Mouse (Mus musculus): ENCODE data around the gene Exoc8. TPM values are rescaled to one million over a fixed set of nuclear protein-coding genes. Genes with fewer than 3 reads are reported as not detected.
A peak's percentile ranks its signal among the peaks of the same experiment; 100 is the strongest.

The Exoc8 gene
- polyA plus RNA-seq, 1 experiment from 2014 or later = 13.2 TPM

DNA sequence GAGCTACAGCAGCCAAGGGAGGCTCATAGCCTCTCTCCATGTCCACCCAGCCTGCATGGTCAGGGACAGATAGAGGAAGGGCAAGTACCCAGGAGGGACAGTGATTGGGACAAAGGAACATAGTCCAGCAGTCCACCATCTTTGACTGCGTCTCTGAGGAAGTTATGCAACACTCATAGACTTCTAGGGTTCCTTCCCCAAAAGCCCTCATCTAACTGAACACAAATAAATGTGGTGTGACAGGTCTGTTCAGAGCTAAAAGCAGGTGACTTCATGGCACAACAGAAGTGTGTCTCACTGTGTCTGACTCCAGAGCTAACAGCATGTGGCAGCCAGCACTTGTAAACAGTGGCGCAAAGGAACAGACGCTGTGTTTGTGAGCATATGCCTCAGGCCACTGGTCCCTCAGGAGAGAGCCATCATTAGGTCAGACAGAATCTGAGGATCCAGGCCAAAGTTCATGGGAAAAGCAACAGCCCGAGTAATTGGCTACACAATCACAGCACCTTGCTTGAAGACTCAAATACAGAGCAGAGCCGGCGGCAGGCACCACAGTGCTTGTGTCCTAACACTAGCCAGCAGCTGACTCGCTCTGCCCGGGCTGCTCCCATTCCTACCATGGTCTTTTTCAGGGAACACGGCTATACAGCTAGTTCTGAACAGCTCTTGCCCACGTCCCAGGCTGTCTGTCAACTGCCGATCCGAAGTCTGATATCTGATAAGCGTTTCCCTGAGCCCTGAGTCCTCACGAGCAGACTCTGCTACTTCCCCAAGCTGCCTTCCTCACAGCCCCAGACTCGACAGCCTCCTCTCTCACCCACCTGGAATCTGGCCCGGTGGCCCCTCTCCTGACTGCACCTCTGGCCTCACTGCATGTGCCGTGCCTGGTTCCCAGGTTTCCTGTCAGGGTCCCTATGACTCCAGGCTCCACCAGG, 14.7 kb upstream of the Exoc8 start:
- Histone ChIP-seq H3K4me2 (ENCODE audit: low read length) (no peak overlapping the region), H3K36me3 (ENCODE audit: control insufficient read depth, insufficient read depth, low read length) (peaks cover 85% of the 10 kb centered on the region)

DNA sequence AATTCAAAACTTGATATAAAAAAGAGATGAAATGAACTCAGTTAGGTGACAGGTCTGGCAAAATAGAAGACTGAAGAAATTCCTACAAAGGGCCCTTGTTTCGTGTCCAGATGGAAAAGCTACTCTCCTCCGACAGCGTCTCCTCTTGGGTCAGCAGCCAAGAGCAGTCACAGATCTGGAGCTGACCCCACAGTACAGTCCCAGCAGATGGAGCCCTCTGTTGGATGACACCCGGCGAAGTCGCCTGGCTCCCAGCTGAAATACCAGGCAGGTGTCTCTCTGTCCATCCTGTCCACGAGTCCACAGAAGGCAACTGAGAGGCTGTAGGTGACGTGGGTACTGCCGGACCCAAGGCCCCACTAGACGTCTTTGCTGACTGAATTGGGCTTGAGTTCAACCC, 12.8 kb upstream of the Exoc8 start:
- ATAC-seq (ENCODE audit: low FRiP score, low TSS enrichment) (no peak), DNase-seq (no peak)
- no peaks in the 10 kb centered on the region for H3K4me1 ChIP-seq (ENCODE audit: control insufficient read depth, insufficient read depth, low read length)
- 90% methylated on average over 10 of the region's 10 CpGs for WGBS
- no peaks in the 10 kb centered on the region for H3K9me3 ChIP-seq (ENCODE audit: control insufficient read depth, low read length)
- no peak overlapping the region for H3K4me2 ChIP-seq (ENCODE audit: low read length)
- H3K27ac ChIP-seq (replicated peaks; ENCODE audit: low read depth, low read length) = no peak overlapping the region
- no peak overlapping the region for H3K4me3 ChIP-seq (replicated peaks; ENCODE audit: low read depth, low read length)
- H3K36me3 ChIP-seq (ENCODE audit: control insufficient read depth, insufficient read depth, low read length) = peaks cover 98% of the 10 kb centered on the region
- no peaks in the 10 kb centered on the region for H3K27me3 ChIP-seq (ENCODE audit: control insufficient read depth, insufficient read depth, low read length)
- no peak overlapping the region for H3K9ac ChIP-seq (replicated peaks; ENCODE audit: low read length)

More for the DNA sequence above, 14.7 kb upstream of the Exoc8 start:
- ATAC-seq (ENCODE audit: low FRiP score, low TSS enrichment) (no peak), DNase-seq (no peak)
- no peaks in the 10 kb centered on the region for H3K9me3 ChIP-seq (ENCODE audit: control insufficient read depth, low read length)
- 84% methylated on average over 17 of the region's 17 CpGs for WGBS
- H3K27ac ChIP-seq (replicated peaks; ENCODE audit: low read depth, low read length) = no peak overlapping the region
- no peaks in the 10 kb centered on the region for H3K27me3 ChIP-seq (ENCODE audit: control insufficient read depth, insufficient read depth, low read length)
- H3K9ac ChIP-seq (replicated peaks; ENCODE audit: low read length) = no peak overlapping the region
- H3K4me3 ChIP-seq (replicated peaks; ENCODE audit: low read depth, low read length) = no peak overlapping the region
- no peaks in the 10 kb centered on the region for H3K4me1 ChIP-seq (ENCODE audit: control insufficient read depth, insufficient read depth, low read length)

DNA sequence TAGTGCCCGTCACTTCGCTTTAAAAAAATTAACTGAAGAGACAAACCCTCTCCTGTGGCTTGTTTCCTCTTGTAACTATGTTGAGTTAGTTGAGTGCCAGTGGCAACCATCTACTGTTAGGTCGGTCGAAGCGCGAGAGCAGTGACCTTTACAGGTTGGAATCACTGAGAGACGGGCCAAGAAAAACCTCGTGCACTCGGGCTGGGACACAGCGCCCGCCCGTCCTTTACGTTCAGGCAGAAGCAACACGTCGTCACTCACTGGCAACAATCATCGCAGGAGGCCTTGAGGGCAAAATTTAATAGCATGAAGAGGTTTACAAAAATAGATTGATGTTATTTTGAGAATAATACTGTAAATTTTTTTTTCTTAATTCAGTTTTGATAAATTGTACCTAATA, 12.4 kb upstream of the Exoc8 start:
- WGBS = 95% methylated on average over 16 of the region's 16 CpGs
- peaks cover 96% of the 10 kb centered on the region for H3K36me3 ChIP-seq (ENCODE audit: control insufficient read depth, insufficient read depth, low read length)

DNA sequence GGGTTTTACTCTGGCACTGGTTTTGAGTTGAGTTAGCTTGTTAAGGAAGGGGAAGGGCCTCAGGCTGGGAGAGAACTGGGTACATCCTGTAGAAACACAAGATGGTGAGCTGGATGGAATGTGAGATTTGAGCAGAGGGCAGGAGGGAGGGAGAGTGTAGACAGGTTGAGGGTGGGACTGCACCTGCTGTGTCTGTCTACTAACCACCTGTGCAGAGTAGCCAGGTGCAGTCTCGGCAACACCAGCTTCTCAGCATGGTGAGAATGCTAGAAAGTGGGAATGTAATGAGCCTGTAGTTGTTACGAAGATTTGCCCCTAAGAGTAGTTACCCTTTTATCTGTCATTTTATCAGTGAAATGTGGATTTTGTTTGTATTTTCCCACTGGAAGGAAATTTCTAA, 8.0 kb upstream of the Exoc8 start:
- Histone ChIP-seq H3K9me3 (ENCODE audit: control insufficient read depth, low read length) (no peaks in the 10 kb centered on the region), H3K4me2 (ENCODE audit: low read length) (no peak overlapping the region), H3K4me3 (replicated peaks; ENCODE audit: low read depth, low read length) (no peak overlapping the region), H3K27ac (replicated peaks; ENCODE audit: low read depth, low read length) (no peak overlapping the region), H3K27me3 (ENCODE audit: control insufficient read depth, insufficient read depth, low read length) (no peaks in the 10 kb centered on the region), H3K4me1 (ENCODE audit: control insufficient read depth, insufficient read depth, low read length) (no peaks in the 10 kb centered on the region), H3K9ac (replicated peaks; ENCODE audit: low read length) (no peak overlapping the region), H3K36me3 (ENCODE audit: control insufficient read depth, insufficient read depth, low read length) (peaks cover 89% of the 10 kb centered on the region)
- 80% methylated on average over 2 of the region's 2 CpGs for WGBS
- no peak for ATAC-seq (ENCODE audit: low FRiP score, low TSS enrichment)
- no peak for DNase-seq

More for the DNA sequence above, 12.4 kb upstream of the Exoc8 start:
- Histone ChIP-seq H3K4me1 (ENCODE audit: control insufficient read depth, insufficient read depth, low read length) (no peaks in the 10 kb centered on the region), H3K9me3 (ENCODE audit: control insufficient read depth, low read length) (no peaks in the 10 kb centered on the region), H3K4me3 (replicated peaks; ENCODE audit: low read depth, low read length) (no peak overlapping the region), H3K27me3 (ENCODE audit: control insufficient read depth, insufficient read depth, low read length) (no peaks in the 10 kb centered on the region), H3K27ac (replicated peaks; ENCODE audit: low read depth, low read length) (no peak overlapping the region), H3K9ac (replicated peaks; ENCODE audit: low read length) (no peak overlapping the region), H3K4me2 (ENCODE audit: low read length) (no peak overlapping the region)
- ATAC-seq (ENCODE audit: low FRiP score, low TSS enrichment) (no peak), DNase-seq (no peak)

DNA sequence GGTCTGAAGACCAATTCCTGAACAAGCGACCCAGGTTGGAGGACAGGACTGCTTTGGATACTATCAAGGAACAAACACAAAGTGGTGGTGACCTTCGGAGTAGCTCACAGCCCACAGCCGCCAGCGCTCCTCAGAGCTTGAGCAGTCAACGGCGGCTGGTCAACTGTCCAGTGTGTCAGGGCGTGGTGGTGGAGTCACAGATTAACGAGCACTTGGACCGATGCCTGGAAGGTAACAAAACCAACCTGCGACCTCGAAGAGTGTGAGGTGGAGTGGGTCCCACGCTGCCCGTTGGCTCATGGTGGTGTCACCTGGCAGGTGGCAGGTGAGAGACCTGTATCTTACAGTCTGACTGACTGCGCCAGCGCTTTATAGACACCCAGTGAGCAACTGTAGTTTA, 5.7 kb upstream of the Exoc8 start:
- H3K27ac ChIP-seq (replicated peaks; ENCODE audit: low read depth, low read length) = no peak overlapping the region
- no peak overlapping the region for H3K4me2 ChIP-seq (ENCODE audit: low read length)
- H3K9me3 ChIP-seq (ENCODE audit: control insufficient read depth, low read length) = no peaks in the 10 kb centered on the region
- DNase-seq = no peak
- no peaks in the 10 kb centered on the region for H3K27me3 ChIP-seq (ENCODE audit: control insufficient read depth, insufficient read depth, low read length)
- no peak overlapping the region for H3K4me3 ChIP-seq (replicated peaks; ENCODE audit: low read depth, low read length)
- peaks cover 78% of the 10 kb centered on the region for H3K36me3 ChIP-seq (ENCODE audit: control insufficient read depth, insufficient read depth, low read length)
- ATAC-seq (ENCODE audit: low FRiP score, low TSS enrichment) = no peak
- WGBS = 95% methylated on average over 15 of the region's 15 CpGs
- no peak overlapping the region for H3K9ac ChIP-seq (replicated peaks; ENCODE audit: low read length)
- peaks cover 8% of the 10 kb centered on the region for H3K4me1 ChIP-seq (ENCODE audit: control insufficient read depth, insufficient read depth, low read length)

DNA sequence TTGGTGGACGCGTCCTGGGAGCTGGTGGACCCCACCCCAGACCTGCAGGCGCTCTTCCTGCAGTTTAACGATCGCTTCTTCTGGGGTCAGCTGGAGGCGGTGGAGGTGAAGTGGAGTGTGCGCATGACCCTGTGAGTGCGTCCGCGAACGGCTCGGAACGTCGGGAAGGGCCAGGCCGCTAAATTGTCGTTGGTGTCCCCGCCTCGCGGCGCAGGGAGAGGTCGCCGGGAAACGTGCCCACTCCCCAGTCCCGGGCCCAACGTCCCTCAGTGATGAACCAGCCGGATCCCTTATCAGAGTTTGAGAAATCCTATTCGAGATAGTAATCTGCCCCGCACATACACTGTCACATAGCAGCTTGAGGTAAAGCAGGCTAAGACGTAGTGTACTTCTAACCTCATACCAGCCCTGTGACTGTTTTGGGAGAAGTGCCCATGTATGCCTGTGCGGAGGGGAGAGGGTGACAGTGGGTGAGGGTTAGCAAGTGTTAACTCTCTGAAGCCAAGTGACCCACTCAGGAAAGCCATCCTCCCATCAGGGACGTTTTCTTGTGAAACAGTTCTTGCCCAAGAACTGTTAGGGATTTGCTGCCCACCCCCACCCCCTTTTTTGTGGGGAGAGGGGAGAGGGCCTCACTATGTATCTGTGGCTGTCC, 873 bp upstream of the Exoc8 start:
- peaks cover 57% of the 10 kb centered on the region for H3K36me3 ChIP-seq (ENCODE audit: control insufficient read depth, insufficient read depth, low read length)
- H3K9me3 ChIP-seq (ENCODE audit: control insufficient read depth, low read length) = no peaks in the 10 kb centered on the region
- WGBS = 5% methylated on average over 31 of the region's 31 CpGs
- peak overlapping the region; percentile 79 for H3K9ac ChIP-seq (replicated peaks; ENCODE audit: low read length)
- DNase-seq (no peak), ATAC-seq (ENCODE audit: low FRiP score, low TSS enrichment) (no peak)
- peaks cover 24% of the 10 kb centered on the region for H3K4me1 ChIP-seq (ENCODE audit: control insufficient read depth, insufficient read depth, low read length)
- peak overlapping the region; percentile 96 for H3K4me2 ChIP-seq (ENCODE audit: low read length)
- H3K27ac ChIP-seq (replicated peaks; ENCODE audit: low read depth, low read length) = peak overlapping the region; percentile 83
- H3K4me3 ChIP-seq (replicated peaks; ENCODE audit: low read depth, low read length) = peak overlapping the region; percentile 85
- H3K27me3 ChIP-seq (ENCODE audit: control insufficient read depth, insufficient read depth, low read length) = no peaks in the 10 kb centered on the region

DNA sequence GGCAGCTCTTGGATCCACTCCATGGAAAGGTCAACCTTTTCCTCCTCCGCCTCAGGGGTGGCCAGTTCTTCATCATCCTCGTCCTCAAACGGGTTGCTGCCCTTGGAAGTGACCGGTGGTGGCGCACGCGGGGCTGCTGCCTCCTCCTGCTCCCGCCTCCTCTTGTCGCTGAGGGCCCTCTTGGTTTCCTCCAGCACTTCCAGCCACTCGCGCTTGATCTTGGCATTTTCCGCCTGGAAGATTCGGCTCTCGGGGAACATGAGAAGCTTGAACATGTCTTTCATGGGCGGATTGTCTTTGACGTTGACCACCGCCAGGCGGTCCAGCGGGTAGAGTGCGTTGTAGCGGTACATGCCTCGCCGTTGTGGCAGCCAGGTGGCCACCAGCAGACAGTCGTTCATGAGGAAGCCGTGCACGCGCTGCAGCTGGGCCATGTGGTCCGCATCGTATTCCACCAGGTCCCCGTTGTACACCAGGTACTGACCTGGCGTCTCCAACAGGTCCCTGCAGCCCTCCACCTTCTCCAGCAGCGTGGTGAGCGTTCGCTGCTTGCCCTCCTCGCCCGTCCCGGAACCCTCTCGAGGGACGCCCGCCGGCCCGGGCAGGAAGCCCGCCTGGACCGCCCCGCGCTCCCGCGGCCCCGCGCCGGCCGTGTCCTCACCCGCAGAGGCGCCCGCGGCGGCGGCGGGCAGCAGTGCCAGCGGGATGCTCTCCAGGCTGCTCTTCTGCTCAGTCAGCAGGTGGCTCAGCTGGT, 696 bp downstream of the Exoc8 start:
- peak; percentile 77 for DNase-seq
- peak overlapping the region; percentile 76 for H3K9ac ChIP-seq (replicated peaks; ENCODE audit: low read length)
- peak overlapping the region; percentile 96 for H3K4me2 ChIP-seq (ENCODE audit: low read length)
- H3K27ac ChIP-seq (replicated peaks; ENCODE audit: low read depth, low read length) = peak overlapping the region; percentile 83
- ATAC-seq (ENCODE audit: low FRiP score, low TSS enrichment) = peak; percentile 37; the same call in 1 of the 2 replicates
- under 1% methylated on average over 60 of the region's 60 CpGs for WGBS
- H3K4me1 ChIP-seq (ENCODE audit: control insufficient read depth, insufficient read depth, low read length) = peaks cover 24% of the 10 kb centered on the region
- H3K4me3 ChIP-seq (replicated peaks; ENCODE audit: low read depth, low read length) = peak overlapping the region; percentile 85
- peaks cover 52% of the 10 kb centered on the region for H3K36me3 ChIP-seq (ENCODE audit: control insufficient read depth, insufficient read depth, low read length)
- H3K27me3 ChIP-seq (ENCODE audit: control insufficient read depth, insufficient read depth, low read length) = no peaks in the 10 kb centered on the region
- no peaks in the 10 kb centered on the region for H3K9me3 ChIP-seq (ENCODE audit: control insufficient read depth, low read length)

DNA sequence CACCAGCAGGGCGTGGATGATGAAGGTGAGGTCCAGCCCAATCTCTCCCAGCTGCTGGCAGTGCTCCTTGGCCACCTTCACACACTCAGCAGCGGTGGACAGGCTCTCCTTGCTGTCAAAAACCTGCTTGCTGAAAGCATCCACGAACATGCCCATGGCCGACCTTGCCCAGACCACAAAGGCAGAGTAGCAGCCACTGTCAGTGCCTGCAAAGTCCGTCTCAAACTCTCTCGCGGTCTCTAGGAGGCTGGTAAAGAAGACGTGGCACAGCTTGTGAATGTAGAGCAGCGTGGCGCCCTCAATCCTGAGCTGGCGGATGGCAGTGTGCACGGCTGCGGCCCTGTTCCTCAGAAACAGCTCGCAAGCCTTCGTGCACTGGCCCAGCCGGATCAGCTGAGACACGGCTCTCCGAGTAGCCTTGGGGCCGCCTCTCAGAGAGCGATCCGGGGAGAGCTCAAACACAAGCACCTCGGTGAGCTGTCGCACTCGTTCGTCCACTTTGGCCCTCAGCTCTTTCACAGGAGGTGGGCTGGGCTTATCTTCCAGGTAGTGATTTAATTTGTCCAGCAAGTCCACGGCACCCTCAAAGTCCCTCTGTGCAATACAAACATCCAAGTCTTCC, 1.4 kb downstream of the Exoc8 start:
- no peak for DNase-seq
- 83% methylated on average over 26 of the region's 26 CpGs for WGBS
- peak overlapping the region; percentile 76 for H3K9ac ChIP-seq (replicated peaks; ENCODE audit: low read length)
- H3K9me3 ChIP-seq (ENCODE audit: control insufficient read depth, low read length) = no peaks in the 10 kb centered on the region
- H3K4me2 ChIP-seq (ENCODE audit: low read length) = peak overlapping the region; percentile 96
- peaks cover 24% of the 10 kb centered on the region for H3K4me1 ChIP-seq (ENCODE audit: control insufficient read depth, insufficient read depth, low read length)
- no peaks in the 10 kb centered on the region for H3K27me3 ChIP-seq (ENCODE audit: control insufficient read depth, insufficient read depth, low read length)
- H3K4me3 ChIP-seq (replicated peaks; ENCODE audit: low read depth, low read length) = peak overlapping the region; percentile 85
- no peak overlapping the region for H3K27ac ChIP-seq (replicated peaks; ENCODE audit: low read depth, low read length)
- H3K36me3 ChIP-seq (ENCODE audit: control insufficient read depth, insufficient read depth, low read length) = peaks cover 54% of the 10 kb centered on the region
- ATAC-seq (ENCODE audit: low FRiP score, low TSS enrichment) = no peak

All from midbrain, embryonic 14.5 days (tissue).